Mouse (Mus musculus) mouse trophoblast stem cell (cell line): Measurements from ENCODE around the gene Ermap.

Source experiments
- in situ Hi-C, 2 experiments: fragments of 300-500 bp; cut with MseI, MboI; formaldehyde crosslinking; loops; 2 replicates in 1 of 2; 3 replicates in 1 of 2; pipeline ENCODE4 v1.15.1; 2025

The Ermap gene

GRCm38 (mm10) chr4:119185771-119186170, 4.0 kb downstream of the Ermap start:
- in situ Hi-C loops, result no loop called here

GRCm38 (mm10) chr4:119183525-119183924, 6.3 kb downstream of the Ermap start:
- in situ Hi-C loops, result no loop called here

GRCm38 (mm10) chr4:119181456-119181855, 8.4 kb downstream of the Ermap start:
- in situ Hi-C loops, result no loop called here

GRCm38 (mm10) chr4:119180133-119180707, 9.6 kb downstream of the Ermap start:
- in situ Hi-C loops, result no loop called here

- in situ Hi-C loops, result no loop called here
Observed at GRCm38 (mm10) chr4:119178331-119178730, 11.5 kb downstream of the Ermap start.

- in situ Hi-C loops, result no loop called here
Observed at GRCm38 (mm10) chr4:119177702-119178101, 12.1 kb downstream of the Ermap start.

GRCm38 (mm10) chr4:119173851-119174453, 15.9 kb downstream of the Ermap start, which contains the start of gene Zfp691:
TSS of gene Zfp691 (minus strand) at chr4:119174195.
- in situ Hi-C loops, result loop anchor here (25.0 kb wide), 1 partner anchor 537 kb away; no protein-coding TSS in a partner anchor

GRCm38 (mm10) chr4:119172919-119173650, 16.7 kb downstream of the Ermap start:
- in situ Hi-C loops, result loop anchor here (25.0 kb wide), 1 partner anchor 536 kb away; no protein-coding TSS in a partner anchor

GRCm38 (mm10) chr4:119167663-119168062, 22.1 kb downstream of the Ermap start:
- in situ Hi-C loops, result loop anchor here (5.0 to 25.0 kb wide), 3 partner anchors 173 to 530 kb away; no protein-coding TSS in a partner anchor

GRCm38 (mm10) chr4:119167068-119167467, 22.7 kb downstream of the Ermap start:
- in situ Hi-C loops, result loop anchor here (5.0 to 25.0 kb wide), 3 partner anchors 172 to 530 kb away; no protein-coding TSS in a partner anchor

- in situ Hi-C loops, result loop anchor here (5.0 to 25.0 kb wide), 3 partner anchors 171 to 529 kb away; no protein-coding TSS in a partner anchor
Observed at GRCm38 (mm10) chr4:119165916-119166315, 23.9 kb downstream of the Ermap start.

GRCm38 (mm10) chr4:119162990-119163389, 26.8 kb downstream of the Ermap start:
- in situ Hi-C loops, result loop anchor here (10.0 to 25.0 kb wide), 2 partner anchors 168 to 526 kb away; no protein-coding TSS in a partner anchor

GRCm38 (mm10) chr4:119161358-119161757, 28.5 kb downstream of the Ermap start:
- in situ Hi-C loops, result loop anchor here (10.0 to 25.0 kb wide), 2 partner anchors 167 to 524 kb away; no protein-coding TSS in a partner anchor

- in situ Hi-C loops, result loop anchor here (25.0 kb wide), 1 partner anchor 521 kb away; no protein-coding TSS in a partner anchor
Observed at GRCm38 (mm10) chr4:119157891-119158290, 31.9 kb downstream of the Ermap start.

- in situ Hi-C loops, result loop anchor here (25.0 kb wide), 1 partner anchor 520 kb away; no protein-coding TSS in a partner anchor
Observed at GRCm38 (mm10) chr4:119157186-119157585, 32.6 kb downstream of the Ermap start.

- in situ Hi-C loops, result no loop called here
Observed at GRCm38 (mm10) chr4:119148741-119149140, 41.1 kb downstream of the Ermap start.

- in situ Hi-C loops, result no loop called here
Observed at GRCm38 (mm10) chr4:119147347-119147746, 42.5 kb downstream of the Ermap start.

- in situ Hi-C loops, result no loop called here
Observed at GRCm38 (mm10) chr4:119146816-119147215, 43.0 kb downstream of the Ermap start.

- in situ Hi-C loops, result no loop called here
Observed at GRCm38 (mm10) chr4:119142230-119142871, 47.5 kb downstream of the Ermap start.

- in situ Hi-C loops, result no loop called here
Observed at GRCm38 (mm10) chr4:119141191-119141590, 48.6 kb downstream of the Ermap start.

- in situ Hi-C loops, result no loop called here
Observed at GRCm38 (mm10) chr4:119140126-119140525, 49.7 kb downstream of the Ermap start.
